In the genomic region with DNA sequence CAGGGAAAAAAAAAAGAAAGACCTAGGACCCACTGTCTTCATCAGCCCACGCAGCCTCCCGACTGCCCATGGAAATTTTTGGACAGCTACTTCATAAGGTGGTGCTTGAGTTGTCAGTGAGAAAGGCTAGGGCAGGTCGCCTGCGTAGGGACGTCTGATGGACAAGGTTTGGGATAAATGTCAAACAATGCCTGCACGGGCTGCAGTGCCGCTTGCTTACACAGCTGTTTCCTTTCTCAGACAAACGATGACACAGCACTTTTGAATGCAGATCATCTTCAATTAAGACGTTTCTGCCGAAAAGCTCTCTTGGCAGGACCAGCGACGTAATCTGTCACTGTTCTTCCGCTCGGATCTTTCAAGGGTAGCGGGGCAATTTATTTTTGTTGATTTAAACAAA, we compare ENCODE assay signal across 8 mouse cellular contexts.
DNase-seq lines count a peak whose midpoint lies in the region; ATAC-seq lines count a peak whose summit lies in the region.

No protein-coding gene starts in this region.

- peak; percentile 66 for DNase-seq in adrenal gland, adult 2 months
- DNase-seq in adrenal gland, postnatal 25 days = no peak
- peak; percentile 78 for DNase-seq in embryo, embryonic 11 days
- peak; percentile 29 for DNase-seq in heart, postnatal 4 days
- DNase-seq in midbrain, embryonic 14.5 days = peak; percentile 84
- no peak for DNase-seq in layer of hippocampus, postnatal 10 days (ENCODE audit: low spot score in 2 of 2)
- DNase-seq in gastrocnemius, postnatal 10 days = no peak

- no peaks in the 10 kb centered on the region for H3K36me3 ChIP-seq in limb, embryonic 12.5 days
- no peaks in the 10 kb centered on the region for H3K36me3 ChIP-seq in midbrain, embryonic 14.5 days (ENCODE audit: control insufficient read depth, insufficient read depth, low read length)

- no peak overlapping the region for H3K4me3 ChIP-seq in limb, embryonic 12.5 days (replicated peaks)
- H3K4me3 ChIP-seq in midbrain, embryonic 14.5 days (replicated peaks; ENCODE audit: low read depth, low read length) = 0 out of 2 replicates have a peak overlapping the region, but pooled peaks have one; percentile 9

- no peak overlapping the region for H3K4me2 ChIP-seq in limb, embryonic 12.5 days
- peak overlapping the region; percentile 40 for H3K4me2 ChIP-seq in midbrain, embryonic 14.5 days (ENCODE audit: low read length)

- H3K4me1 ChIP-seq in limb, embryonic 12.5 days (replicated peaks) = peaks cover 36% of the 10 kb centered on the region
- peaks cover 24% of the 10 kb centered on the region for H3K4me1 ChIP-seq in midbrain, embryonic 14.5 days (ENCODE audit: control insufficient read depth, insufficient read depth, low read length)

- no peak for ATAC-seq in limb, embryonic 12.5 days (ENCODE audit: insufficient number of reproducible peaks, insufficient read depth, low FRiP score, low TSS enrichment, low read depth)
- peak; percentile 43; the same call in 1 of the 2 replicates for ATAC-seq in midbrain, embryonic 14.5 days (ENCODE audit: low FRiP score, low TSS enrichment)

- WGBS in limb, embryonic 12.5 days = 59% methylated on average over 15 of the region's 15 CpGs
- WGBS in midbrain, embryonic 14.5 days = 5% methylated on average over 15 of the region's 15 CpGs

- H3K9ac ChIP-seq in limb, embryonic 12.5 days (replicated peaks) = no peak overlapping the region
- H3K9ac ChIP-seq in midbrain, embryonic 14.5 days (replicated peaks; ENCODE audit: low read length) = peak overlapping the region; percentile 18

- H3K27ac ChIP-seq in limb, embryonic 12.5 days = 0 out of 2 replicates have a peak overlapping the region, but pooled peaks have one; percentile 1
- H3K27ac ChIP-seq in midbrain, embryonic 14.5 days (replicated peaks; ENCODE audit: low read depth, low read length) = no peak overlapping the region; the same call in 1 of the 2 replicates

- H3K27me3 ChIP-seq in limb, embryonic 12.5 days = no peaks in the 10 kb centered on the region
- no peaks in the 10 kb centered on the region for H3K27me3 ChIP-seq in midbrain, embryonic 14.5 days (ENCODE audit: control insufficient read depth, insufficient read depth, low read length)

- H3K9me3 ChIP-seq in limb, embryonic 12.5 days = no peaks in the 10 kb centered on the region
- no peaks in the 10 kb centered on the region for H3K9me3 ChIP-seq in midbrain, embryonic 14.5 days (ENCODE audit: control insufficient read depth, low read length)

Comparison
In these comparisons a context has a peak if more than half of its experiments do, and no peak if none do; other contexts are left out.
1. DNase-seq: peak in adrenal gland, adult 2 months (single experiment), embryo, embryonic 11 days (single experiment), heart, postnatal 4 days (single experiment) and midbrain, embryonic 14.5 days (single experiment); none in adrenal gland, postnatal 25 days (single experiment), layer of hippocampus, postnatal 10 days (0 of 2) and gastrocnemius, postnatal 10 days (single experiment).